Mouse (Mus musculus) E14TG2a.4 (cell line): ENCODE data around the gene Dmbt1.

ENCODE experiments used
- CTCF ChIP-seq: conservative IDR thresholded peaks from 2 replicates; pipeline ENCODE4 v1.5.1; 2014; ENCODE audit warnings: low read length
- NANOG ChIP-seq: IDR thresholded peaks from 2 replicates; pipeline ENCODE4 v1.6.1; 2014; ENCODE audit warnings: borderline replicate concordance, low read length, mixed read lengths
- POU5F1 ChIP-seq: IDR thresholded peaks from 2 replicates; pipeline ENCODE4 v1.6.1; 2014; ENCODE audit warnings: low read length, borderline replicate concordance

DNA sequence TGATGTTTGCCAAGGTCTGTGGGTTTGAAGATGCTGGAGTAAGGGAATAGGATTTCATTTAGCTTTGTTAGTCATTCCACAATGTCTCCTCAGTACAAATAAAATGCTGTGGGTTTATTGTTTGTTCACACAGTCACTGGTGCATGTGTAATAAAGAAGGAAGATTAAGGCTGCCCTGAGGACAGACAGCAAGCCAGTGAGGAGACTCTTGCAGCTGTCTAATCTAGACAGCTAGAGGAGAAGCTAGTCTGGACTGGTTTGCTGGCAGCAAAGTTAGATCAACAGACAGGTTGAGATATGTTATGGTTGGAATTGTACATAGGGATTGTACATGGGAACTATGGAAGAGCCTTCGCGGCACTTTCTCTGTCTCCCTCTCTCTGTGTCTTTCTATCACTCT lies 24.6 kb upstream of the Dmbt1 start:
- TF ChIP-seq CTCF: no peak
- no peak for TF ChIP-seq POU5F1
- no peak for TF ChIP-seq NANOG
